Mouse (Mus musculus) cortical plate, adult 2 months (tissue): Measurements from ENCODE around the gene Ednra.

Source experiments
- CTCF ChIP-seq: fragments of 200-500 bp; IDR thresholded peaks from 2 replicates; pipeline ENCODE4 v1.5.1; 2011; ENCODE audit warnings: mild to moderate bottlenecking, control low read depth, low read length; ENCODE audit not compliant: insufficient read depth; ENCODE audit errors: extremely low read depth
- POLR2A ChIP-seq: fragments of 200-500 bp; IDR thresholded peaks from 2 replicates; pipeline ENCODE4 v1.6.1; 2011; ENCODE audit warnings: mild to moderate bottlenecking, low read length, control low read depth; ENCODE audit not compliant: insufficient read depth; ENCODE audit errors: extremely low read depth

- no peak for TF ChIP-seq CTCF
- no peak for TF ChIP-seq POLR2A
Measured at GRCm38 (mm10) chr8:77670612-77671363, 53.5 kb downstream of the Ednra start.
